Mouse (Mus musculus) lung, postnatal 4 days (tissue): ENCODE data around the gene Ppdpf.

Experiments used
- DNase-seq, 2 experiments: peaks; one replicate each; pipeline ENCODE4 v3.0.0; 2021

Ppdpf gene

DNA sequence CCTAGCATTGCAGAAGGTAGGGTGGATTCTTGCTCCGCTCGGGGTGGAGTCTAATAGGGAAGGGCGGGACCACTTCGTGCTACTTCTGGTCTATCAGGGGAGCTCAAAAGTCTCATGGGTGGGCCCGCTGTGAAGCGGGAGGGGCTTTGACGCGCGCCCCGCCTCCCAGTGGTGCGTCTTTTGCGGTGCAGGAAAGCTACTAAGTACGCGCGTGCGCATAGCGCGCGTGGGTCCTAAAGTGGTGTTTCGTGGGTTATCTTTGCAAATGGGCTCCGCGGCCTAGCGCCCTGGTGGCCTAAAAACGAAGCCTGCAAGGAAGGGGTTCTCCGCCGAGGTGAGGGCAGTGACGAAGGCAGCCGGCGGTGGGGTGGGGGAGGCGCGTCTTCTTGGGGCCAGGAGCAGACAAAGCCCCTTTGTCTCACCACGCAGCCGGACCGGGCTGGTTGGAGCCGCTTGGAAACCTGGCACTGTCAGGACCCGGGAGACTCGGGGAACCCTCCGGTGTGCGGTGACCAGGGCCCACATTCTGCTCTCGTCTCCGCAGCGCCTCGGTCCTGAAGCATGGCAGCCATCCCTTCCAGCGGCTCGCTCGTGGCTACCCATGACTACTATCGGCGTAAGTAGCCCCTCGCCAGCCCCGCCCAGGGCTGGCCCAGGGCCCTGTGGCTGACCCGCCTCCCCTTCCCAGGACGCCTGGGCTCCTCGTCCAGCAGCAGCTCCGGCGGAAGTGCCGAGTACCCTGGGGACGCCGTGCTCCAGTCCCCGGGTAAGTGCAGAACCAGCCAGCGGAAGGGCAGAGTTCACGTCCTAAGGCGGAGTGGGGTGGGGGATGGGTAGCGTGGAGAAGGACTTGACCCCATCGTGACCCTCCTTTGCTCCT is at the start of gene Ppdpf:
Ppdpf (plus strand) TSS at position 127 of the 880 bp plus-strand sequence.
- peak; percentile 95 to 97 for DNase-seq

DNA sequence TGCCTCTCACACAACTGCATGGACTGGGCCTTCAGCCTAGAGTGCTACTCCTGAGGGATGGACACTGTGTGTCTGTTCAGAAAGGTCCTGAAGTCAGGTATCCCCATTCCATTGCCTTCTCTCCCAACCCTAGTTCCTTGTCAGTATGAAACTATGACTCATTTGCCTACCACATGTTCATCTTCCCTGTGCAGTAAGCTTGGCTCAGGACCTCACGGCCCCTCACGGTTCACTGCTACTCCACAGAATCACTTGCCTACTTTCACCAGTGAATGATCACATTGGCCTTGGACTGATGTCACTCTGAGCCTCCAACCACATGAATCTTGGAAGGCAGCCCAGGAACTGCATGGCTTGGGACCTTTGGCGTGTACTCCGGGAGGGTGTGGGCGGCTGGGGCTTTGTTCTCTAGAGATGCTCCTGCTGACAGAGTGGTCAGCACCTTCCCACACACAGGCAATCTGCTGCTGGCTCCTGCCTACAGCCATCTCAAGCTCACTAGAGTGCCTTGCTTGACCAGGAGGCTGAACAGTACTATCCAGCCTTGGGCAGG is 47.3 kb upstream of the Ppdpf start:
- DNase-seq, result no peak

DNA sequence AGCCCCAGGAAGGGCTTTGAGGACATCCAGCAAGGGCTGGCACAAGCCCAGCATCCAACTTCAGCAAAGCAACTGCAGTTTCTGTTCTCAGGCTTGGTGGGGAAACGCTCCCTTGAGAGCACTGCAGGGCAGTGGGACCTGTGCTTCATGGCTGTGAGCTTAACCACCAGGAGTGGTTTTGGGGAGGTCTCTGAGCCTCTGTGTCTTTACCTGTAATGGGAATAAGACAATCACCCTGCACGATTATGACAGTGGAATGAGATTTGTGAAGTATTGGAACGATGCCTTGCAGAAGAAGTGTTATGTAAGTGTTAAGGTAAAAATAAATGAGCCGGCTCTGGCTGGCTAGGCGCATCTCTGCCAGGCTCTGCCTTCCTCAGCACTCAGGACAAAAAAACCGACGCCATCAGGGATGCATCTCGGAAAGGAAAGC is 44.3 kb upstream of the Ppdpf start:
- DNase-seq, result no peak

DNA sequence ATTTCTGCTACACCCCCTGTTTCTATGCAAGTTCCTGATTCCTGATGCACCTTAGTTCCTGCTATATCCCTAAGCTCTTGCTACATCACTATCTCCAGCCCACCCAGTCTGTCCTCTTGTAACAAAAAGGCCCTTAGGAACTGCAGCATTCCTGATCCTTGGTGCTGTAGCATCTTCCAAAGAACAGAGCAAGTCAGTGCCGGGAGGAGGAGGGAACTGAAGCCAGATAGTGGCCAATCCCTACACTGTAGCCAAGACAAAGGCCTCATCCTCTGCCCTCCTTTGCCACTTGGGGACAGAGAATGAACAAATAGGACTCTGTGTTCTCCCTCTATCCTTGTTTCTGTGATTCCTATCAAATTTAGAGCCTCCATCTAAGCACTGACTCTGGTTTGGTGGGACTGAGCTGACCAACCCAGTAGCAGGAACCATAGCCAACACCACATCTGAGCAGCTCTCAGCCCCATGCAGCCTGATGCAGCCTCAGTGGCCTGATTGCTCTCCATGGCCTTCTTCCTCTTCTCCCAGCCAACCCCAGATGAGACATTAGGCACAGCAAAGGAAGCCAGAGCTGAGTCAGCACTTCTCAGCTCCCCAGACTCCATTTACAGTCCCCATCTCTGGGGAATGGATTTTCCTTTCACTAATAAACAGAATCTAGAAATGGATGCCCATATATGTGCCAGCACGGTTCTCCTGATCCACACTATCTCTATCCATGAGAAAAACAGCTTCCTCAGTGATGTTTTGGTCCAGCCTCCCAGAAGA is 43.4 kb upstream of the Ppdpf start:
- no peak for DNase-seq

DNA sequence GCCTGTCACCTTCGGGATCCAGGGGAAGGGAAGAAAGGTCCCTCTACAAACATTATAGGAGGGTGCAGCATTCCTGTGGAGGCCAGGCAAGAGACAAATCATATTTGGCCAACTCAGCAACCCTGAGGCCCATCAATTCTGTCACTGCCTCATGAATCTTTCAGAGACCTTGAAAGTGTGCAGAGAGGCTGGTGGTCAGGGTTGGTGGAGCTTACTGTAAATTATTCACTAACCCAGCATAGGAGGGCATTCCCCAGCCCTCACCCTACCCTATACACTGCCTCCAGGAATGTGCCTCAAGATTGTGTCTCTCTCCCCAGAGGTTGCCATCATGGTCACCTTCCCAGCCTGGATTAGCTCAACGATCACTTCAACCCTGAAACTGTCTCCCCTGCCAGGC is 42.4 kb upstream of the Ppdpf start:
- DNase-seq, result no peak

DNA sequence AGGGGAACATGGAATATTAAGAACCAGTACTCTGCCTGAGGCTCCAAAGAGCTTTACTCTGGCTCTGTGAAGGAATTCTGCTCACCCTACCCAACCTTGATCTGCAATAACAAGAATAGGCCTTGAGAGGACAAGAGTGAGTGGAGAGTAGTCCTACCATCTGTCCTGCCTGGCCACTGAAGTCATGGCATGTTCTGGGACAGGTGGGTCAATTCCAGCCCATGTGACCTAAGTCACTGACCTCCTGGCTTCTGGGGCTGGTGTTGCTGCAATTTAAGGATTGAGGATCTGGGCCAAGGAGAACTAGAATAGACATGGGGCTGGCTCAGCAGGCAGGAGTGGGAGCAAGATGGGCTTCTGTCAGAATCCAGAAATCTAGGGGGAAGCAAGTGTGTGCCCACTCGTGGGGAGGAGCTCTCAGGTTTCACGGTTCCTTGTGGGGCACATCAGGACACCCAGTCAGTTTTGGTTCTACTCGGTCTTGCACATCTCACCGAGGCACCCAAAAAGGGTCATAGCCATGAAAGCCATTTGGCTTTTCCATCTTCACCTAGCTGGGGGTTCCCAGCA is 40.0 kb upstream of the Ppdpf start:
- no peak for DNase-seq

DNA sequence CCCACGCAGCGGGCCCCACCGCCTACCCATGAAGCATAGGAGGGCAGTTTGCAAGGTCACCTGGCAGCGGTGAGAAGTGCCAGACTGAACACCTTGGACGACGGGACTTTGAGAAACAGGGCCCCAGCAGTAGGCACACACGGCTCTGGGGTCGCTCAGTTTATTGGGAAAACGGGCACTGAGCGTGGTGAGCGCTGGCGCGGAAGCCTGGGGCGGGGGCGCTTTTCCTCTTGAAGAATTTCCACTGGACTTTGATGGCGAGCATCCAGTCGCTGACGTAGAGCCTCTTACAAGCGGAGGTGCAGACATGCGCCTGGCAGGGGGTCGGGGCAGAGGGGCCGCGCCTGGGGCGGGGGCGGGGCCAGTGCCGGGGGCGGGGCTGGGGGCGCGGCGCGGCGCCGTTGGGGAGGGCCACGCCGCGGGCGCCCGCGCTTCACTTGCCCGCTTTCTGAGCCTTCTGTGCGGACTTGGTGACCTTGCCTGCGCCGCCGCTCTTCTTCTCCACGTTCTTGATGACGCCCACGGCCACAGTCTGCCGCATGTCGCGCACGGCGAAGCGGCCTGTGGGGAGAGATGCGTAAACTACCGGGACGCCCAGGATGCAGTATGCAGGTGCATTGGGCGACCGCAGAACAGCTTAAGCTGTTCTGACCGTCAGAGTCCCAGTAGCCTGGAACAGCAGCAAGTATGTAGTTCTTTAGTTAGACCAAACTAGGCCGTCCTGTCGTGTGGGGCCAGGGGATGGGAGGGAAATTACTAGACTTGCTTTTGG is 39.3 kb upstream of the Ppdpf start:
- DNase-seq, result peak; percentile 15 to 47

DNA sequence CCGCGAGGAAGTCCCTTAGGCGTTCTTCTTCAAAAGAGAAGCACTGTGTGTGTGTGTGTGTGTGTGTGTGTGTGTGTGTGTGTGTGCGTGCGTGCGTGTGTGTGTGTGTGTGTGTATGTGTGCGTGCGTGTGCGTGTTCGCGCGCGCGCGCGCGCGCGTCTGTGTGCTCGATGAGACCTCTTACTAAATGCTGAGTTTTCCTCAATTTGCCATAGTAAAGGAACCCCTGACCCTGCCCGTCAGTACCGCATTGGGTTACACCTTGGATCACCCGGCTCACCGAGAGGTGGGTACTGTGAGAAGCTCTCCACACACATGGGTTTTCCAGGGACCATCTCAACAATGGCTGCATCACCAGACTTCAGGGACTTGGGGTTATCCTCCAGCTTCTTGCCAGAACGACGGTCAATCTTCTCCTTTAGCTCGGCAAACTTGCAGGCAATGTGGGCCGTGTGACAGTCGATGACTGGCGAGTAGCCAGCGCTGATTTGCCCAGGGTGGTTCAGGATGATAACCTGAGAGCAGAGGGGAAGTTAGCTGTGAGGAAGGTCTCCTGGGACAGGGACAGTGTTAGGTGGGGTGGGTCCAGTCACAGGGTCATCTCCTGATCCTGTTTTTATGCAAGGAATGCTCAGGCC is 38.6 kb upstream of the Ppdpf start:
- DNase-seq, result no peak

DNA sequence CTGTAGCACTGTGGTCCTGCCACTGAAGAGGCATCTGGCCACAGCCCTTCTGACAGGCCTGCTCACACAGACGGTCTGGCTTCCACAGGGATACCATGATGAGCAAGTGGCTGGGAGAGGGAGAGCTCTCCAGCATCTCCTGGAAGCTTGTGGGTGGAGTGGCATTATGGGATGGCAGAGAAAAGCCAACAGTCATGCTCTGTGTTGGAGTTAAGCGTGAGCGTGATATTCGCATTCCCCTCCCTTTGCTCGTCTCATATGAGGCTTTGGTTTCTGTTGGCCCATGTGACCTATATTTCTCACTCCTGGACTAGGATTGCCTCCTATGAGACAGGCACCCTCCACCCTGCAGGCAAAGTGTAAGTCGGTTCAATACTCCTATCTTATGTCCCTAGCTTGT is 36.8 kb upstream of the Ppdpf start:
- no peak for DNase-seq

DNA sequence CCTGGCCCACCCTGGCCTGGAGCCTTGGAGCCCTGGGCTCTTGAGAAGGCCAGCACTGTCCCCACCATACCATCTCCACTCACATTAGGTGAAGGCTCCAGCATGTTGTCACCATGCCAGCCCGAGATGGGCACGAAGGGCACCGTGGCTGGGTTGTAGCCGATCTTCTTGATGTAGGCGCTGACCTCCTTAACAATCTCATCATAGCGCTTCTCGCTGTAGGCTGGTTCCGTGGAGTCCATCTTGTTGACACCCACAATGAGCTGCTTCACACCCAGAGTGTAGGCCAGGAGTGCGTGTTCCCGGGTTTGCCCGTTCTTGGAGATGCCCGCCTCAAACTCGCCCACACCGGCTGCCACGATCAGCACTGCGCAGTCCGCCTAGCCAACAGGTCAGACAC is 34.3 kb upstream of the Ppdpf start:
- no peak for DNase-seq

DNA sequence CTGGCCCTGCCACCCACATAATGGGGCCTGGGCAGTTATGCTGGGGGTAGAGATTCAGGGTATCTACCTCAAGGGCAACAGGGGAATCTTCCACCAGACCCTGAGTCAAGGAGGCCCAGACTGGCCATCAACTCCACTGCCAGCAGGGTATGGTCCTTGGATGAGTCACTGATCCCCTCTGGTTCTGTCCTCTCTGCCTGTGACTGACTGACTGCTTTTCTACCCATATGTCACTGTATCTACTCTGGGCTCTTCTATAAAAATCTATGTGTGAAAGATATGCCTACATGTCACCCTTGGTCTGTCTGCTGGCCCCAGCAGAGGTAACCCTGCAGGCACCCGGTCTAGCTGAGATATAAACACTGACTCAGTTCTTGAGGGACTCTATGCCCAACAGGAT is 33.9 kb upstream of the Ppdpf start:
- no peak for DNase-seq

DNA sequence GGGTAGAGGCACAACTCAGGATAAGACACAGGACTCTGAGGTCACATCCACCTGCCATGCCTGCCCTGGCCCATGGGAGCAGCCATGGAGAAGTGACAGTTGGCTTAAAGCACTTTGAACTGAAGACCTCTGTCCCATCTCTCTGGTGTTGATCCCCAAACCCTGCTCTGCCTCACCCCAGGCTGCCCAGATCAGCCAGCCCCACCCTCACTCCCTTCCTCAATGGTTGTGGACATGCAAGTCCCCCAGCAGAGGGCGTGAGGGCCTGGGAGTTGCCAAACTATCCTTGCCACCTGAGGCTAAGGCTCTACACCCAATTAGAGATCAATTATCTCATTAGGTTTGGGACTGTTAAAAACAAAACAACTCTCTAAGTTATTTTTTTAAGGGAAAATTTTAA is 33.2 kb upstream of the Ppdpf start:
- DNase-seq, result no peak

DNA sequence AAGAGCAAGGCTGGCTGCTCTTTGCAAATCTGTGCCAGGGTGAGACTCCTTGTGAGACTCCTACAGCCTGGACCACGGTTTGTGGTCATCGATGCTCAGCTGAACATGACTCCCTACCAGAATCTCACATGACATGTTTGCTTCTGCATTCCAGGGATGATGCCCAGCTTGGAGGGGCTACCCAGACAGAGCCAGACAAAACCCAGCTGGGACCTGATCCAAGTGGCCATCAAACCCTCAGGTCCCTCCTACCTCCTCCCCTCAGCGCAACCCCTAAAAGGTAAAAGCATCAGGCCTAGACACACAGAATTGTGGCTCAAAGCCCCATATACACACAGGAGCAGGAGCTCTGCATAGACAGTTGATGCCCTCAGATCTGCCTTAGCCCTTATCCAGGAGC is 32.7 kb upstream of the Ppdpf start:
- DNase-seq, result no peak

DNA sequence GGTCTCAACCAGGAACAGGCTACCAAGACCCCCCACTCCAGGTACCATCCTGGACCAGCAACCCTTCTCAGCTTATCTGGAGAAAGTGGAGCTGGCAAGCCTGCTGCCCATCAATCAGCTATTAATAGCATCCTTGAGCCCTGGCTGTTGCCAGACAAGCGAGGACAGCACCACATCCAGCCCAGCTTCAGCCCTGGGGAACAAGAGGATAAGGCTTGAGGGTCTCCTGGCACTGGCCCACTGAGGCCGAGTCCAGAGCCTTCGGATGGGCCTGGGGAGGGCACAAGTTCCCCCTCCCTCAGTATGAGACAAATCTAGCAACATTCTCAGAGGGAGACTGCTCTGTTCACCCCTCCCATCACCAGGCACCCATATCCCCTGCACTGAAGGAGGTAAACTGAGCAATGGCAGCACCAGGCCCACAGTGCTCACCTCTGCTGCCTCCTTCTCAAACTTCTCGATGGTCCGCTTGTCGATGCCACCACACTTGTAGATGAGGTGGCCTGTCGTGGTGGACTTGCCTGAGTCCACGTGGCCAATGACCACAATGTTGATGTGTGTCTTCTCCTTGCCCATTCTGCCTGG is 32.1 kb upstream of the Ppdpf start:
- DNase-seq, result no peak

DNA sequence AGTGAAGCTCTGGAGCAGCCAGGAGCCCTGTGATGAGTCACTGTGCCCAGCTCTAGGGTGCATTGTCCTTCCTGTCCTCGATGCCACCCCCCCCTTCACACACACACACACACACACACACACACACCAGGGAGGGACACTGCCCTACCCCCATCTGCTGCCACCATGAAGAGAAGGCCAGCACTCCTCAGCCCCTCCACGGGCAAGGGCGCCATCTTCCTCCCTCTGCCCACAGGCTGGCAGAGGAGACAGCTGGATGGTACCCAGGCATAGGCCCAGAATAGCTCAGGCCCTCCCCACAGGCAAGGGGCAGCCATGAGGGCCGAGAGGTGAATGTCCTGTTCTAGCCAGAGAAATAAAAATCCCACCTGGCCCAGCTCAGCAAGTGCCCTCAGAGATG is 31.2 kb upstream of the Ppdpf start:
- no peak for DNase-seq

DNA sequence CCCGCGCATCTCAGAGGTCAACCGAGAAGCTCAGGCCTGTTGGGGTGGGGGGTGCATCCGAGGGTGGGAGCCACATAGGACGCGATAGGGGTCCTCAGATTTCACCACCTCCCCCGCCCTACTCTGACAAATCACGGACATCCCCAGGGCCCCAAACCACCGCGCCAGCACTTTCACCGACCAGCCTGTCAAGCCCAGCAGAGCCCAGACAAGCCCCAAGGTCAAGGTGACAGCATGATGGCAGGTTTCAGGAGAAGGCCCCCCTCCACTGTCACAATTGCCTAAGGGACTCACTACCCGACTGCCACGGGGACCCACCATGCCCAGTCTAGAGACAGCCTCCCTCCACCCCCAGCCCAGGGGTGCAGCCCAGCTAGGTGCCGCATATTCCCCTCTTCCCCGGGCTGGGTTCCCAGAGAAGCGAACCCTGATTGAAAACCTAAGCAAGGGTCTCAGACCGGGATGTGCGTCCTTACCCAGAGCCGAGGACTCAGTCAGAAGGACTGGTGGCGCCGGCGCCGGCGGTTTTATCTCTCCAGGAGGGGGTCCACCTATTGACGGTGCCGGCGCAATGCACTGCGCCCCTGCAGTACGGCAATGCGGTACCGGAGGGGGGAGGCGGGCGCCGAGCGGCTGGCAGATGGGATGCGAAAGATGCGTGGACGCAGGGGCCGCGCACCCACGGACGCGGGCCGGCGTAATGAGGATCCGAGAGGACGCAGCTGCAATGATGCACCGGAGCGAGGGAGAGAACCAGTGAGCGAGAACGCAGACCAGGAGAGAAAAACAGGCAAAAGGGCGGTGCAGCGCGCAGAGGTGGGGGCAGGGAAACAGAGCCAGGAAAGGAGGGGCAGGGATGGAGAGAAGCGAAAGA is 30.6 kb upstream of the Ppdpf start, which contains the start of gene Eef1a2:
Eef1a2 (minus strand) TSS at position 767 of the 874 bp plus-strand sequence.
- DNase-seq, result no peak

DNA sequence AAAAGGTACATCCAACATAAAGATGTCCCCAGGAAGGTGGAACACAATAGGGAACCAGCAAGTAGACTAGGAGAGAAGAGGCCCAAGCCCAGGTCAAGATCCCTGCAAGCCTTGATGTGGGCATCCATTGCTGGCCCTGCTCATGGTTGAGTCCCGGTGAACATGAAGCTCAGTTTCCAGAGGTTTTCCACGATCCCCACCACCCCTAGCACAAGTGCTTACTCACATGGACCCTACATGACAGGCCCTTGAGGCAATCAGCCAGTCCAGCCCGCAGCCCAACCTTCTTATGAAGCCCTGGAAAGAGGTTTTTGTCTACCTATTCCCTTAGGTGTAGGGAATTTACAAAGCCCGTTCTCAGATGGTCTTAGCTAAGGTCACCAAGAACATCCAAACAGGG is 29.9 kb upstream of the Ppdpf start:
- no peak for DNase-seq

DNA sequence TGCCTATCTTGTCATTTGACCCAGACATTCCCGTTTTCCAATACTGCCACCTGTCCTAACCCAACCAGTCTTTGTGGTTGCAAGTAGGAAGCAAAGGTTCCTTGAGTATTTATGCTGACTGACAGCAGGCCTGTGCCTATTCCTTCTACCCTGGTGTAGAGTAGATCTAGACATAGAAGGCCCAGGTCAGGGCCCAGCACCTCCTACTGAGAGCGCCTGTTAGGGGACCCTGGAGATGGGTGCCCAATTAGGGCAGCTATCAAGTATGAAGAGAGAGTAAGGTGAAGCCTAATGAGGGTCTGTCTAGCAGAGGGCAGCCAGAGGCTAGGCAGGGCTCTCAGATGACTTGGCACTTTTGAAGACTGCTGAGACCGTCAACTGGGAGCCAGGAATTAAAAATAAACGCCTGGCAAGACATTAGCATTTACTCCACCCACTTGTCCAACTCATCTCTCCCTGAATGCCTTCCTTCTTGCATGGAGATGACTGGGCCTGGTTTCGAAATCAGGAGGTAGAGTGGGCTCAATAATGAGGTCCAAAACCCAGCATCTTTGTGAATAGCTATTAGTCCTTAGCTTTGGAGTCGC is 29.2 kb upstream of the Ppdpf start:
- DNase-seq, result no peak

DNA sequence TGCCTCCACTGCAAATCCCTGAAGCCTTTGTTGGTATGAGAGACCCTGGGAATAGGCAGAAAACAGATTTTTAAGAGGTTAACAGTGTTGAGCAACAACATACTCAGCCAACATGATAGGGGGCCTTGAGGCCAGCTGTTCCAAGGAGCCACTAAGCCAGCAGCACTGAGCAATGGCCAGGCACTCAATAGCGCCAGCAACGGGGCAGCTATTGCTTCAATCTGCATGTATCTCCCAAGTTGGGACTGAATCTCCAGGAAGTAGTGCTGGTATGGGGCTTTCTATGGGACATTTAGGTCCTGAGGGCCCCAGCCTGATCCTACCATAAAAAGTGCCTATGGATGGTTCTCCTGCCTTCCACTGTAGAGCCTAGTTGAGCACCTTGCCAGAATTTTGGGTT is 28.6 kb upstream of the Ppdpf start:
- DNase-seq, result no peak

DNA sequence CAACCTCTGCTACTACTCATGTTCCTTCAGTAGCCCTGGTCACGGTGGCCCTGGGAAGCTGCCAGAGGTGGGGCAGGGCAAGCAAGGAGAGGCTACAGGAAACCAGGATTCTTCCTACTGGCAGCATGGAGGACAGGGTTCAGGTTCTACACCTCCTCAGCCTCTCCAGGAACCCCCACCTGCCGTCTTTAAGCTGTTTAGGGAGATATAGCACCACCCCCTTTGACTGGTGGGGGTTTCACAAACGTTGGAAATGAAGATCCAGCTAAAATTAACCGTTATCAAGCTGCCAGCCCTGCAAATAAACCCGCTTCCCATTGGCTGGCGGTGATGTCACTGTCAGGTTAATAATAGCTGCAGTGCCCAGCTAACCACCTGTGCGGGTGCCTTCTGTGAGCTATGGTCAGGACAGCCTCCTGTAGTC is 27.9 kb upstream of the Ppdpf start:
- DNase-seq, result no peak
